Mouse (Mus musculus) layer of hippocampus, adult 18-20 months (tissue): ENCODE results near the gene Nr2f1. TPM values are rescaled to one million over a fixed set of nuclear protein-coding genes. Genes with fewer than 3 reads are reported as not detected.

Experiments
- DNase-seq, 2 experiments: peaks; one replicate each; pipeline ENCODE4 v3.0.0; 2022; ENCODE audit warnings: low spot score in 2 of 2
- total RNA-seq, 2 experiments: library from RNA; stranded (reverse); gene quantifications; 2 replicates each; pipeline ENCODE4 v1.2.3; 2021

The Nr2f1 gene
- total RNA-seq, 2 experiments from 2014 or later = 87.0 to 96.0 TPM

GRCm38 (mm10) chr13:78181071-78181929, 18.3 kb downstream of the Nr2f1 start:
- DNase-seq = peak in 1 of 2 experiments; percentile 62

- DNase-seq = peak in 1 of 2 experiments; percentile 3
Observed at GRCm38 (mm10) chr13:78180261-78180660, 19.3 kb downstream of the Nr2f1 start.

GRCm38 (mm10) chr13:78179312-78180097, 20.1 kb downstream of the Nr2f1 start:
- no peak for DNase-seq

- no peak for DNase-seq
Observed at GRCm38 (mm10) chr13:78178771-78179170, 20.8 kb downstream of the Nr2f1 start.

- DNase-seq = no peak
Observed at GRCm38 (mm10) chr13:78178021-78178420, 21.5 kb downstream of the Nr2f1 start.

GRCm38 (mm10) chr13:78177381-78177950, 22.1 kb downstream of the Nr2f1 start:
- no peak for DNase-seq

- peak in 1 of 2 experiments; percentile 77 for DNase-seq
Observed at GRCm38 (mm10) chr13:78175821-78176380, 23.7 kb downstream of the Nr2f1 start.

GRCm38 (mm10) chr13:78174891-78175290, 24.7 kb downstream of the Nr2f1 start:
- no peak for DNase-seq

- DNase-seq = no peak
Observed at GRCm38 (mm10) chr13:78174191-78174590, 25.4 kb downstream of the Nr2f1 start.

GRCm38 (mm10) chr13:78172861-78173260, 26.7 kb downstream of the Nr2f1 start:
- no peak for DNase-seq

- no peak for DNase-seq
Observed at GRCm38 (mm10) chr13:78171984-78172636, 27.4 kb downstream of the Nr2f1 start.

GRCm38 (mm10) chr13:78171320-78171719, 28.2 kb downstream of the Nr2f1 start:
- no peak for DNase-seq

GRCm38 (mm10) chr13:78168166-78168565, 31.4 kb downstream of the Nr2f1 start:
- no peak for DNase-seq

GRCm38 (mm10) chr13:78164941-78165340, 34.6 kb downstream of the Nr2f1 start:
- DNase-seq = no peak

- peak; percentile 83 to 89 for DNase-seq
Observed at GRCm38 (mm10) chr13:78163087-78163958, 36.2 kb downstream of the Nr2f1 start.

- DNase-seq = peak in 1 of 2 experiments; percentile 59
Observed at GRCm38 (mm10) chr13:78162149-78162548, 37.4 kb downstream of the Nr2f1 start.

- no peak for DNase-seq
Observed at GRCm38 (mm10) chr13:78157465-78157864, 42.1 kb downstream of the Nr2f1 start.
